Mouse (Mus musculus): ENCODE results near the gene Dhrs4.

DNA sequence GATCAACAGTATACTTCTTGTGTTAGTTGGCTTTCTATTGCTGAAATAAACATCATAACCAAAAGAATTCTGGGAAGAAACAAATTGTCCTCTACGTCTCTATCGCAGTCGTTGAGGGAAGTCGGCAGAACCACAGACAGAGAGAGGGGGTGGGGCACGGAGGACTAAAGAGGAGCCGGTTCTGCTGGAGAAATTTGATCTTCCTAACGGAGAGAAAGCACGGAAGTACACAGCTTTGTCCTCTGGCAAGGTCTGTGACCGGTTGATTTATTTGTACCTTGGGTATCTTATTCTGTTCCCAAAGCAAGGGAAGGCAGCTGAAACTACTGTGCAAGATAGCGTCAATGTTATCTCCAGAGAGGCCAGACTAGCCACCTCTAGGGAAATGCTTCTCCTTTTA lies 7.8 kb upstream of the Dhrs4 start:
- TF ChIP-seq GATA1 (IDR thresholded peaks at IDR 0.05; ENCODE audit: borderline replicate concordance, low read length) (no peak), FLI1 (IDR thresholded peaks at IDR 0.05; ENCODE audit: low read length) (no peak)

Measured in megakaryocyte, embryonic 14.5 days (primary cell).